15 mouse cellular contexts compared by ENCODE assay signal in the genomic region with DNA sequence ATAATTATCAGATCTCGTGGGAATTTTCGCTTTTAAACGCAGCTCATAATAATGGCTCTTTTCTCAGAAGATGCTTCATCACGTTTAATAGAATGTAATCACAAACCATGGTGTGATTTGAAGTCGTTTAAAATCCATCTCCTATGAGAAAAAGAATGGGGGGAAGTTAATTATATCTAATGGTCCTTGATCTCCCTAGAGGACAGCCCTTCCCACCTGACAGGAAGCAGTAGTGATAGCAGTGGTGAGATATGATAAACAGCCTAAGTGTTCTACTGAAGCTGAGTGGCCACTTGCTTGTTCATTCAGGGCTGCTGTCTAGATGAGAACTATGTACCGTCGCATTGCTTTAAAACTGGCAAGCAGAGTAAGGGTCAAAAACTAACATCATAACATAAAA.
"Had no signal": no experiment of that assay in that cellular context is flagged by ENCODE, and none has a peak within 500 bp of the region (broad histone marks: within the 10 kb centered on the region; RNA-seq: fewer than 3 reads in every experiment).

No protein-coding gene starts in this region.

- H3K27ac ChIP-seq: neural tube, embryonic 13.5 days; stomach, embryonic 15.5 days; stomach, postnatal 0 days had no signal

- DNase-seq: retina, postnatal 1 day; right cerebral cortex, adult 18-20 months; right cerebral cortex, postnatal 14 days; right cerebral cortex, postnatal 25 days; right cerebral cortex, postnatal 4 days; spleen, adult 18-20 months; thymus, adult 18-20 months; thymus, adult 2 months; thymus, postnatal 14 days; thymus, postnatal 25 days; thymus, postnatal 36 days; thymus, postnatal 4 days had no signal

- H3K4me3 ChIP-seq: neural tube, embryonic 13.5 days; stomach, embryonic 15.5 days had no signal

- H3K9ac ChIP-seq: neural tube, embryonic 13.5 days; stomach, embryonic 15.5 days had no signal

- H3K4me2 ChIP-seq: neural tube, embryonic 13.5 days; stomach, embryonic 15.5 days had no signal

- H3K9me3 ChIP-seq: neural tube, embryonic 13.5 days; stomach, embryonic 15.5 days had no signal

- H3K4me1 ChIP-seq: neural tube, embryonic 13.5 days; stomach, embryonic 15.5 days had no signal

- H3K36me3 ChIP-seq: neural tube, embryonic 13.5 days; stomach, embryonic 15.5 days had no signal

- H3K27me3 ChIP-seq: neural tube, embryonic 13.5 days; stomach, embryonic 15.5 days had no signal
